Mouse (Mus musculus): ENCODE measurements around the gene Ccl22. TPM values are rescaled to one million over a fixed set of nuclear protein-coding genes. Genes with fewer than 3 reads are reported as not detected.

Ccl22 gene
- total RNA-seq, 2 experiments from 2014 or later, result not detected

Other genes with a start within 250 kb of the Ccl22 start
- 1 to 10 TPM; 3.6 to 4.2 TPM for gene Cpne2, start 212.6 kb upstream of the Ccl22 start, total RNA-seq (2021)
- gene Rspry1, start 143.7 kb upstream of the Ccl22 start, total RNA-seq (2021), result 10 to 100 TPM; 12.4 to 12.7 TPM
- gene Fam192a, start 143.6 kb upstream of the Ccl22 start, total RNA-seq (2021), result 10 to 100 TPM; 20.6 to 24.8 TPM
- gene Arl2bp, start 79.0 kb upstream of the Ccl22 start, total RNA-seq (2021), result 10 to 100 TPM; 90.4 to 96.5 TPM
- gene Pllp, start 49.3 kb upstream of the Ccl22 start, total RNA-seq (2021), result under 1 TPM; 0.31 to 0.38 TPM
- gene Cx3cl1, start 26.4 kb downstream of the Ccl22 start, total RNA-seq (2021), result 1 to 10 TPM; 2.9 to 4.4 TPM
- gene Ccl17, start 64.9 kb downstream of the Ccl22 start, total RNA-seq (2021), result not detected
- gene Coq9, start 92.7 kb downstream of the Ccl22 start, total RNA-seq (2021), result 100 to 1,000 TPM; 536 to 626 TPM
- gene Ciapin1, start 92.8 kb downstream of the Ccl22 start, total RNA-seq (2021), result 10 to 100 TPM; 73.7 to 91.4 TPM
- 10 to 100 TPM; 69.1 to 69.9 TPM for gene Polr2c, start 111.9 kb downstream of the Ccl22 start, total RNA-seq (2021)
- gene Dok4, start 130.7 kb downstream of the Ccl22 start, total RNA-seq (2021), result 10 to 100 TPM; 16.6 to 20.4 TPM
- 1 to 10 TPM; 6.8 to 6.9 TPM for gene Ccdc102a, start 172.5 kb downstream of the Ccl22 start, total RNA-seq (2021)
- gene Adgrg5, start 178.1 kb downstream of the Ccl22 start, total RNA-seq (2021), result under 1 TPM; 0.24 to 0.31 TPM
- 10 to 100 TPM; 42.5 to 62.0 TPM for gene Adgrg1, start 229.2 kb downstream of the Ccl22 start, total RNA-seq (2021)

Measured in heart, postnatal 36 days (tissue).